Mouse (Mus musculus): ENCODE results near the gene Rps6ka2.

DNA sequence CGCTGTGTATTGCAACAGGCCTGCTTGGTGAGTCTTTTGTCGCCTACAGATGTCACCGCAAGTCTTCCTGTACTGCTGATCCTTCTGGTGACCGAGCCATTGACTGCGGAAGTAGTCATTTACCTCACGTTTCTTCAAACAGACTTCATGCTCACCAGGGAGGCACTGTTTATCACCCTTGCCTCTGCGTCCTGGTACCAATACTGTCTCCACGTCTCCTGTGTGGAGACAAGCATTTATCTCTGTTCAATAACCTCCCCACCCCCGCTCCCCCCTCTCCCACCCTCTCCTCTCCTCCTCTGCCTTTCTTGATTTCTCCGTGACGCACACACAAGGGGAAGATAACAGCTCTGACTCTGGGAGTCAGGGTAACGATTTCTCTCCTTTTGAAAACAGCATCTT, 22.0 kb upstream of the Rps6ka2 start:
- TF ChIP-seq POLR2A (IDR thresholded peaks at IDR 0.05; ENCODE audit: low read depth, low read length) (no peak), CTCF (IDR thresholded peaks at IDR 0.05; ENCODE audit: borderline replicate concordance, insufficient read depth, low read length) (no peak)
